Mouse (Mus musculus): ENCODE results near the gene Plxna2.

- no peak for TF ChIP-seq POLR2A (IDR thresholded peaks at IDR 0.05; ENCODE audit: low read depth, low read length)
- no peak for TF ChIP-seq CTCF (IDR thresholded peaks at IDR 0.05; ENCODE audit: extremely low read depth, insufficient read depth, insufficient read length, insufficient replicate concordance)
Observed at GRCm38 (mm10) chr1:194624973-194625372, 7.0 kb downstream of the Plxna2 start.

Measured in spleen, adult 2 months (tissue).